Mouse (Mus musculus): ENCODE results near the gene Olfr350. TPM values are rescaled to one million over a fixed set of nuclear protein-coding genes. Genes with fewer than 3 reads are reported as not detected.

The Olfr350 gene
- total RNA-seq (2018; cell fraction: chromatin; rRNA removed), result not detected
- total RNA-seq (2018; cell fraction: cytosol; rRNA removed), result not detected
- not detected for total RNA-seq (2018; cell fraction: nucleus; rRNA removed)
- polyA plus RNA-seq (2018), result not detected in 3 replicates

DNA sequence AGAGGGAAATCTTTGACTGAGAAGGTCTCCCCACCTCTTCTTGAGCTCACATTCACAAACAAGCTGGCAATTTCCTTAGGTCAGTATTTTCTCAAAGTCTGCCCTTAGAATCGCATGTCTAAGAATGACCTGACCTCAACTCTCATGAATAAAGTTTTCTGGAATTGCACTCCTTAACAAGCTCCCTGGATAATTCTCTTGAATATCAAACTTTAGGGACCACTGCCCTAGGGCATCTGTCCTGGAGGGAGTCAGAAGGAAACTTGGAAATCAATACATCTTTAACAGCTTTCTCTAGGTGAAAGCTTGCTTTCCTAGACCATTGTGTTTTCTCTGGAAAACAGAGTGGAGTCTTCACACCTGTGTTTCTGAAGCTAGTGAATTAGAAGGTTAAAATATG lies at the start of gene Olfr350:
Gene Olfr350, plus strand, starts transcription at position 301 of the 400 bp plus-strand sequence.
- Histone ChIP-seq H3K79me2 (ENCODE audit: inconsistent target) (no peaks in the 10 kb centered on the region), H3K36me3 (ENCODE audit: inconsistent target) (no peaks in the 10 kb centered on the region), H3K4me3 (ENCODE audit: inconsistent target) (no peak within 1 kb of the TSS), H3K27ac (no peak within 1 kb of the TSS)
- WGBS (ENCODE audit: missing documents), result 100% methylated on average over 1 of the region's 1 CpGs

DNA sequence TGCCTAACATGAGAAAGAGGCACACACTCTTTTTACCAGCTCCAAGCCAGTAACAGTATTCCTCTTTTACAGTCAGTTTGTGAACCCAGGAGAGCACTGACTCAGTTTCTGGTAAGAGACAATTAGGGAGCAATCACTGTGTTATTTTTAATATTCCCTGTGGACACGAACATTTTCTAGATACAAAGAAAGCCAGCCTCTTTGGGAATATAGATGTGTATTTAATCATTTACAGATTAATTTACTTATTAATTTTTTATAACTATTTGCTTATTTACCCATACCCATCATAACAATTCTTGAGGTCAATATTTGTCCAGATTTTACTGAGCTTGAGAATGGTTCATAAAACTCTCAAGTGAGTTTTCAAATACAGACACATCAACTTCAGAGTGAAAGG lies 29.2 kb upstream of the Olfr350 start, which contains the start of gene Olfr3:
Gene Olfr3, minus strand, starts transcription at position 101 of the 400 bp plus-strand sequence.
- Histone ChIP-seq H3K27ac (no peak within 1 kb of the TSS), H3K4me3 (ENCODE audit: inconsistent target) (no peak within 1 kb of the TSS), H3K36me3 (ENCODE audit: inconsistent target) (no peaks in the 10 kb centered on the region), H3K79me2 (ENCODE audit: inconsistent target) (no peaks in the 10 kb centered on the region)
- WGBS (ENCODE audit: missing documents), result 85% methylated on average over 1 of the region's 1 CpGs

DNA sequence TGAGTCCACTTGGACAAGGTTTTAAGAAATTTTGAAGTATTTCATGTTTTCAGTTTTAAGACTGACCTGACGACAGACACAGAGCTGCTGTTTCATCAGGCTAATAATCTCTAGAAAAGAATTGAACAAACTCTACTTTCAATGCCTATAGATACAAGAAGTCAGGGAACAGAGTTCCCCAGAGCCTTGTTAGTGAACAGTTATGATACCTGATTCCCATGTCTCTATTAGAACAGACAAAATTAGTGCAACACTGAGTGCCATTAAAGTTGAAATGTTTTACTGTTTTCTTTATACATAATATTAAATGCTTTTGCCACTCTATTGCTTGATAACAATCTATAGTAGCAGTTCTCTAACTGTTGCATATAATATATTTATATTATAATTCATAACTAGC lies 16.4 kb downstream of the Olfr350 start, which contains the start of gene Olfr351:
Gene Olfr351, minus strand, starts transcription at position 101 of the 400 bp plus-strand sequence.
- Histone ChIP-seq H3K79me2 (ENCODE audit: inconsistent target) (no peaks in the 10 kb centered on the region), H3K36me3 (ENCODE audit: inconsistent target) (no peaks in the 10 kb centered on the region), H3K27ac (no peak within 1 kb of the TSS), H3K4me3 (ENCODE audit: inconsistent target) (no peak within 1 kb of the TSS)
- WGBS (ENCODE audit: missing documents), result 83% methylated on average over 1 of the region's 1 CpGs

DNA sequence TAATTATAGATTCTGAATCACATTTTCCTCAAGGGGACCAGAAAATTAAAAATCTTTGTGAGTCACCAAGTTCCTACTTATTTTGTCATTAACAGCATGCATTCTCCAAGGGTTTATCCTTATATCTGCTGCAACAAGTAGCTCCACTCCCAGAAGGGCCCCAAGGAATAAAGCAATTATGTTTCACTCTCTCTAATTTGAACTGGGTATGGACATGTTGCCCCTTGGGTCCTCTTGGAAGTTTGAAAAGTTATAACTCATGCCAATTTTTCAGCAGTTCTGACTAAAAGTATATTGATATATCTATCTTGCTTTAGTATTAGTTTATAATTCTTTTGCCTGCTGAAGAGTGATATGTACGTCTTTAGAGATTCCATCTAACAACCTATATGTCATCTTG lies 22.1 kb downstream of the Olfr350 start, which contains the start of gene Olfr352:
Gene Olfr352, plus strand, starts transcription at position 301 of the 400 bp plus-strand sequence.
- 86% methylated on average over 1 of the region's 1 CpGs for WGBS (ENCODE audit: missing documents)
- Histone ChIP-seq H3K27ac (no peak within 1 kb of the TSS), H3K79me2 (ENCODE audit: inconsistent target) (no peaks in the 10 kb centered on the region), H3K36me3 (ENCODE audit: inconsistent target) (no peaks in the 10 kb centered on the region), H3K4me3 (ENCODE audit: inconsistent target) (no peak within 1 kb of the TSS)

DNA sequence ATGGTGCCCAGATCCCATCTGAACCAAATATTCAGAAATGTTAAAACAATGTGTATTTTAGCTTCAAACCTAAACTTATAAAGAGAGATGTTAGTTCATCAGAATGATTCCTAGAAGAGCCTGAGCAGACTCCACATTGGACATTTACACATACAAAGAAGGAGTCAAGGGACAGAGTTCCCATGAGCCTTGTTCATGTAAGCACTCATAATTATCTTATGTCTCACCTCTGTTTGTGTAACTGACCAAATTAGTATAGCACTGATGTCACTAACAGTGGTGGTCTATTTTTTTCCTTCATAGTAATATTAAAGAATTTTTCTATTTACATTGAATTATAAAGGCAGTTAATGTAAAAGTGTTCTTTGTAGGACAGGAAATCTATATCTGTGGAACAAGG lies 46.7 kb downstream of the Olfr350 start, which contains the start of gene Olfr353:
Gene Olfr353, minus strand, starts transcription at position 101 of the 400 bp plus-strand sequence.
- Histone ChIP-seq H3K36me3 (ENCODE audit: inconsistent target) (no peaks in the 10 kb centered on the region), H3K27ac (no peak within 1 kb of the TSS), H3K79me2 (ENCODE audit: inconsistent target) (no peaks in the 10 kb centered on the region), H3K4me3 (ENCODE audit: inconsistent target) (no peak within 1 kb of the TSS)

DNA sequence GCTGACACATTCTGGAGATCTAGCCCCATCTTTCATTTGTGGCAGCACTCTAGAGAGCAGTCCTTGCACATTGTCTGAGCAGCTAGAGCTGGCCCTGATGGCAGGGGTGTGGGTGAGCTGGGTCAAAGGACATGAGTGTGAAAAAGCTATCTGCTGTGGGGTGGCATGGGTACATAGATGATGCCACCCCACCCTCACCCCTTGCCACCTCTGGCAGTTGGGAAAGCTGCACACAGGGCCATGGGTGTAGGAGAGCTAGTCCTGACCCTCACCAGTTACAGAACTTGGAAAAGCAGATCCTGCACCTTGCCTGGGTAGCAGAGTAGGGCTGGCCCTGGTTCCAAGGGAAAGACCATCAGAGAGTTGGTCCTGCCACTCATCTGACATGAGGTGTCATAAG lies 51.0 kb downstream of the Olfr350 start:
- Histone ChIP-seq H3K4me3 (ENCODE audit: inconsistent target) (no peak overlapping the region), H3K27ac (no peak overlapping the region), H3K79me2 (ENCODE audit: inconsistent target) (no peaks in the 10 kb centered on the region), H3K36me3 (ENCODE audit: inconsistent target) (no peaks in the 10 kb centered on the region)

Other genes starting within 250 kb of the Olfr350 start
- not detected in 3 replicates for gene Olfr345, start 206.3 kb upstream of the Olfr350 start, polyA plus RNA-seq (2018)
- not detected in 3 replicates for gene Olfr346, start 160.5 kb upstream of the Olfr350 start, polyA plus RNA-seq (2018)
- gene Olfr347, start 114.4 kb upstream of the Olfr350 start, polyA plus RNA-seq (2018), result not detected in 3 replicates
- gene Olfr348, start 62.0 kb upstream of the Olfr350 start, polyA plus RNA-seq (2018), result not detected in 3 replicates
- not detected in 3 replicates for gene Olfr50, start 55.8 kb upstream of the Olfr350 start, polyA plus RNA-seq (2018)
- not detected in 3 replicates for gene Olfr3, start 29.3 kb upstream of the Olfr350 start, polyA plus RNA-seq (2018)
- not detected in 3 replicates for gene Olfr351, start 16.4 kb downstream of the Olfr350 start, polyA plus RNA-seq (2018)
- not detected in 3 replicates for gene Olfr352, start 22.1 kb downstream of the Olfr350 start, polyA plus RNA-seq (2018)
- not detected in 3 replicates for gene Olfr353, start 46.6 kb downstream of the Olfr350 start, polyA plus RNA-seq (2018)
- not detected in 3 replicates for gene Olfr354, start 59.4 kb downstream of the Olfr350 start, polyA plus RNA-seq (2018)
- not detected in 3 replicates for gene Olfr355, start 82.6 kb downstream of the Olfr350 start, polyA plus RNA-seq (2018)
- not detected in 3 replicates for gene Olfr356, start 90.8 kb downstream of the Olfr350 start, polyA plus RNA-seq (2018)
- not detected in 3 replicates for gene Olfr357, start 147.5 kb downstream of the Olfr350 start, polyA plus RNA-seq (2018)
- not detected in 3 replicates for gene Olfr358, start 163.0 kb downstream of the Olfr350 start, polyA plus RNA-seq (2018)
- gene Olfr360, start 219.4 kb downstream of the Olfr350 start, polyA plus RNA-seq (2018), result not detected in 3 replicates
- gene Olfr361, start 243.0 kb downstream of the Olfr350 start, polyA plus RNA-seq (2018), result not detected in 3 replicates